Mouse (Mus musculus): ENCODE data around the gene Pde11a. TPM values are rescaled to one million over a fixed set of nuclear protein-coding genes. Genes with fewer than 3 reads are reported as not detected.
A peak's percentile ranks its signal among the peaks of the same experiment; 100 is the strongest.

Pde11a gene
- polyA plus RNA-seq, 1 experiment from 2014 or later: 0.12 TPM

- Histone ChIP-seq H3K9ac (no peak overlapping the region), H3K4me2 (no peak overlapping the region), H3K27me3 (replicated peaks) (0 out of 2 replicates have a peak, but pooled peaks cover 3% of the 10 kb centered on the region), H3K4me3 (no peak overlapping the region), H3K9me3 (replicated peaks) (no peaks in the 10 kb centered on the region), H3K4me1 (peaks cover 7% of the 10 kb centered on the region; the same call in 1 of the 2 replicates), H3K27ac (no peak overlapping the region), H3K36me3 (no peaks in the 10 kb centered on the region)
- WGBS (ENCODE audit: insufficient replicate concordance): 65% methylated on average over 8 of the region's 8 CpGs
- ATAC-seq: no peak
Observed at GRCm38 (mm10) chr2:75998692-75999091, 339.9 kb downstream of the Pde11a start.

GRCm38 (mm10) chr2:75997726-75998125, 340.8 kb downstream of the Pde11a start:
- no peak overlapping the region for H3K4me3 ChIP-seq
- H3K36me3 ChIP-seq: no peaks in the 10 kb centered on the region
- no peaks in the 10 kb centered on the region for H3K9me3 ChIP-seq (replicated peaks)
- H3K27me3 ChIP-seq (replicated peaks): 0 out of 2 replicates have a peak, but pooled peaks cover 3% of the 10 kb centered on the region
- no peak overlapping the region for H3K27ac ChIP-seq
- H3K4me1 ChIP-seq: peaks cover 7% of the 10 kb centered on the region; the same call in 1 of the 2 replicates
- H3K4me2 ChIP-seq: no peak overlapping the region
- WGBS (ENCODE audit: insufficient replicate concordance): 54% methylated on average over 12 of the region's 12 CpGs
- no peak overlapping the region for H3K9ac ChIP-seq
- no peak for ATAC-seq

- H3K27ac ChIP-seq: no peak overlapping the region
- no peaks in the 10 kb centered on the region for H3K36me3 ChIP-seq
- H3K4me2 ChIP-seq: no peak overlapping the region
- H3K9ac ChIP-seq: no peak overlapping the region
- 0 out of 2 replicates have a peak, but pooled peaks cover 3% of the 10 kb centered on the region for H3K27me3 ChIP-seq (replicated peaks)
- H3K9me3 ChIP-seq (replicated peaks): no peaks in the 10 kb centered on the region
- 77% methylated on average over 11 of the region's 11 CpGs for WGBS (ENCODE audit: insufficient replicate concordance)
- H3K4me3 ChIP-seq: no peak overlapping the region
- ATAC-seq: no peak
- H3K4me1 ChIP-seq: peaks cover 7% of the 10 kb centered on the region
Observed at GRCm38 (mm10) chr2:75994841-75995240, 343.7 kb downstream of the Pde11a start.

GRCm38 (mm10) chr2:75991581-75992205, 346.9 kb downstream of the Pde11a start:
- Histone ChIP-seq H3K36me3 (no peaks in the 10 kb centered on the region), H3K4me3 (no peak overlapping the region), H3K9me3 (replicated peaks) (no peaks in the 10 kb centered on the region), H3K27ac (no peak overlapping the region), H3K4me2 (no peak overlapping the region), H3K27me3 (replicated peaks) (0 out of 2 replicates have a peak, but pooled peaks cover 3% of the 10 kb centered on the region), H3K9ac (no peak overlapping the region), H3K4me1 (no peaks in the 10 kb centered on the region; the same call in 1 of the 2 replicates)
- 59% methylated on average over 6 of the region's 6 CpGs for WGBS (ENCODE audit: insufficient replicate concordance)
- no peak for ATAC-seq

GRCm38 (mm10) chr2:75990885-75991539, 347.6 kb downstream of the Pde11a start:
- Histone ChIP-seq H3K27me3 (replicated peaks) (0 out of 2 replicates have a peak, but pooled peaks cover 3% of the 10 kb centered on the region), H3K4me1 (no peaks in the 10 kb centered on the region; the same call in 1 of the 2 replicates), H3K36me3 (no peaks in the 10 kb centered on the region), H3K9ac (no peak overlapping the region), H3K4me2 (peak overlapping the region; percentile 38), H3K4me3 (no peak overlapping the region), H3K9me3 (replicated peaks) (no peaks in the 10 kb centered on the region), H3K27ac (no peak overlapping the region)
- 0 out of 2 replicates have a peak, but pooled peaks have one; percentile 42 for ATAC-seq
- WGBS (ENCODE audit: insufficient replicate concordance): 26% methylated on average over 13 of the region's 13 CpGs

GRCm38 (mm10) chr2:75989694-75990093, 348.9 kb downstream of the Pde11a start:
- no peaks in the 10 kb centered on the region for H3K9me3 ChIP-seq (replicated peaks)
- H3K9ac ChIP-seq: no peak overlapping the region
- H3K4me2 ChIP-seq: no peak overlapping the region
- no peak overlapping the region for H3K27ac ChIP-seq
- no peaks in the 10 kb centered on the region; the same call in 1 of the 2 replicates for H3K4me1 ChIP-seq
- H3K4me3 ChIP-seq: no peak overlapping the region
- H3K27me3 ChIP-seq (replicated peaks): 0 out of 2 replicates have a peak, but pooled peaks cover 3% of the 10 kb centered on the region
- no peak for ATAC-seq
- WGBS (ENCODE audit: insufficient replicate concordance): 69% methylated on average over 4 of the region's 4 CpGs
- H3K36me3 ChIP-seq: no peaks in the 10 kb centered on the region

GRCm38 (mm10) chr2:75988779-75989363, 349.7 kb downstream of the Pde11a start:
- no peak overlapping the region for H3K9ac ChIP-seq
- 43% methylated on average over 7 of the region's 7 CpGs for WGBS (ENCODE audit: insufficient replicate concordance)

GRCm38 (mm10) chr2:75988378-75988777, 350.2 kb downstream of the Pde11a start:
- Histone ChIP-seq H3K9ac (no peak overlapping the region), H3K4me1 (no peaks in the 10 kb centered on the region; the same call in 1 of the 2 replicates), H3K9me3 (replicated peaks) (no peaks in the 10 kb centered on the region), H3K27ac (no peak overlapping the region), H3K36me3 (no peaks in the 10 kb centered on the region), H3K27me3 (replicated peaks) (no peaks in the 10 kb centered on the region), H3K4me3 (no peak overlapping the region), H3K4me2 (no peak overlapping the region)
- WGBS (ENCODE audit: insufficient replicate concordance): 61% methylated on average over 4 of the region's 4 CpGs
- ATAC-seq: no peak

More at GRCm38 (mm10) chr2:75988779-75989363, 349.7 kb downstream of the Pde11a start:
- Histone ChIP-seq H3K27ac (no peak overlapping the region), H3K4me1 (no peaks in the 10 kb centered on the region; the same call in 1 of the 2 replicates), H3K4me3 (no peak overlapping the region), H3K4me2 (no peak overlapping the region), H3K27me3 (replicated peaks) (0 out of 2 replicates have a peak, but pooled peaks cover under 1% of the 10 kb centered on the region), H3K9me3 (replicated peaks) (no peaks in the 10 kb centered on the region), H3K36me3 (no peaks in the 10 kb centered on the region)
- no peak for ATAC-seq

GRCm38 (mm10) chr2:75987739-75988138, 350.8 kb downstream of the Pde11a start:
- WGBS (ENCODE audit: insufficient replicate concordance): 70% methylated on average over 9 of the region's 9 CpGs
- no peak overlapping the region for H3K27ac ChIP-seq
- no peaks in the 10 kb centered on the region for H3K27me3 ChIP-seq (replicated peaks)
- no peak for ATAC-seq
- H3K4me3 ChIP-seq: no peak overlapping the region
- H3K9me3 ChIP-seq (replicated peaks): no peaks in the 10 kb centered on the region
- no peaks in the 10 kb centered on the region for H3K36me3 ChIP-seq
- H3K9ac ChIP-seq: no peak overlapping the region
- no peaks in the 10 kb centered on the region; the same call in 1 of the 2 replicates for H3K4me1 ChIP-seq
- H3K4me2 ChIP-seq: no peak overlapping the region

- H3K36me3 ChIP-seq: no peaks in the 10 kb centered on the region
- ATAC-seq: no peak
- no peak overlapping the region for H3K27ac ChIP-seq
- no peak overlapping the region for H3K4me3 ChIP-seq
- no peak overlapping the region for H3K9ac ChIP-seq
- no peaks in the 10 kb centered on the region for H3K9me3 ChIP-seq (replicated peaks)
- H3K4me2 ChIP-seq: no peak overlapping the region
- H3K4me1 ChIP-seq: 0 out of 2 replicates have a peak, but pooled peaks cover 3% of the 10 kb centered on the region
- H3K27me3 ChIP-seq (replicated peaks): no peaks in the 10 kb centered on the region
- WGBS (ENCODE audit: insufficient replicate concordance): 2% methylated on average over 2 of the region's 2 CpGs
Observed at GRCm38 (mm10) chr2:75985124-75985523, 353.4 kb downstream of the Pde11a start.

GRCm38 (mm10) chr2:75983847-75984246, 354.7 kb downstream of the Pde11a start:
- ATAC-seq: no peak
- Histone ChIP-seq H3K27me3 (replicated peaks) (no peaks in the 10 kb centered on the region), H3K36me3 (no peaks in the 10 kb centered on the region), H3K4me1 (0 out of 2 replicates have a peak, but pooled peaks cover 3% of the 10 kb centered on the region), H3K27ac (no peak overlapping the region), H3K9ac (no peak overlapping the region), H3K9me3 (replicated peaks) (no peaks in the 10 kb centered on the region), H3K4me3 (no peak overlapping the region), H3K4me2 (no peak overlapping the region)
- WGBS (ENCODE audit: insufficient replicate concordance): 68% methylated on average over 3 of the region's 3 CpGs

- H3K9ac ChIP-seq: no peak overlapping the region
- H3K27ac ChIP-seq: no peak overlapping the region
- H3K27me3 ChIP-seq (replicated peaks): no peaks in the 10 kb centered on the region
- no peak overlapping the region for H3K4me2 ChIP-seq
- 83% methylated on average over 3 of the region's 3 CpGs for WGBS (ENCODE audit: insufficient replicate concordance)
- 0 out of 2 replicates have a peak, but pooled peaks cover 3% of the 10 kb centered on the region for H3K4me1 ChIP-seq
- no peaks in the 10 kb centered on the region for H3K9me3 ChIP-seq (replicated peaks)
- no peaks in the 10 kb centered on the region for H3K36me3 ChIP-seq
- ATAC-seq: no peak
- no peak overlapping the region for H3K4me3 ChIP-seq
Observed at GRCm38 (mm10) chr2:75983091-75983490, 355.5 kb downstream of the Pde11a start.
